ENCODE assay signal across 9 mouse cellular contexts in the genomic region with DNA sequence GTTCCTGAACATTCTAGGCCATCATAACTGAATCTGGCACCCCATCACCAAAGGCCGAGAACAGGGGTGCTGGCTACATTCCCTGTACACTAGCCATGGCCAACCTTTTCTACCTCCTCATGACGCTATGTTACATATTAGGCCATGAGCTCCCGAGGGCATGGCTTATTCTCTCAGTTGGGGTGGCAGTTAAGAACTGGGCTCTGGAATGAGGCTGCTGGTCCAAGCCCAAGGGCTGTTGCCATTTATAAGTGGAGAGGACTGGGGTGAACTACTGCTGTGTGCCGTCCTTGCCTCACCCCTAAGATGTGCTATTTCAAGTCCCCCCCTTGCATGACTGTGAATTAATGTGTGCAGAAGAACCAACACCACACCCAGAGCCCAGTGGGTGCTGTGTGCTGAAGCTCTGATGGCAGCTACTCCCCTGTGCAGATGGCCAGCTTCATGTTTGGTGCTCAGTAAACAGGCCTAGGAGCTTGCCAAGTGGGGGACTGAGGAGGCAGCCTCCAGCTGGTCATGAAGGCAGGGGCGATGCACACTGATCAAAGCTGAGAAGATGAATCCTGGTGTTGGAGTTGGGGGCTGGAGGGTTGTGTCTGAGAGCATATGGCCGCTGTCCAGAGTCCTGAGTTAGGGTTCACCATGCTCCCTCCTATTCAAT.
DNase-seq lines count a peak whose midpoint lies in the region; ATAC-seq and TF ChIP-seq lines count a peak whose summit lies in the region.
"Had no signal": no experiment of that assay in that cellular context is flagged by ENCODE, and none has a peak within 500 bp of the region (broad histone marks: within the 10 kb centered on the region; RNA-seq: fewer than 3 reads in every experiment).

No protein-coding gene starts in this region.

- H3K27ac ChIP-seq in hindbrain, embryonic 16.5 days (ENCODE audit: low read depth, low read length), result no peak overlapping the region
- no peak overlapping the region for H3K27ac ChIP-seq in hindbrain, embryonic 11.5 days (ENCODE audit: low read depth, low read length)
- H3K27ac ChIP-seq in cortical plate, adult 2 months (ENCODE audit: insufficient read depth, low read length), result peak overlapping the region; percentile 4; the same call in 1 of the 2 replicates

- no peak for TF ChIP-seq POLR2A in cortical plate, adult 2 months (IDR thresholded peaks at IDR 0.05; ENCODE audit: extremely low read depth, insufficient read depth, low read length)

- H3K9me3 ChIP-seq in hindbrain, embryonic 16.5 days (ENCODE audit: control insufficient read depth, low read length), result no peaks in the 10 kb centered on the region
- no peaks in the 10 kb centered on the region for H3K9me3 ChIP-seq in hindbrain, embryonic 11.5 days (ENCODE audit: control insufficient read depth, low read length)

- 82% methylated on average over 6 of the region's 6 CpGs for WGBS in hindbrain, embryonic 16.5 days
- 87% methylated on average over 6 of the region's 6 CpGs for whole genome bisulfite sequencing in hindbrain, embryonic 11.5 days

- H3K4me2 ChIP-seq in hindbrain, embryonic 16.5 days (ENCODE audit: low read length), result no peak overlapping the region
- H3K4me2 ChIP-seq in hindbrain, embryonic 11.5 days (replicated peaks; ENCODE audit: low read depth, low read length), result no peak overlapping the region

- intact Hi-C loops in left cerebral cortex, postnatal 10 days (cut with DNase I), result no loop called here

- no peaks in the 10 kb centered on the region; the same call in 1 of the 2 replicates for H3K4me1 ChIP-seq in hindbrain, embryonic 16.5 days (ENCODE audit: control insufficient read depth, insufficient read depth, low read depth, low read length)
- H3K4me1 ChIP-seq in hindbrain, embryonic 11.5 days (replicated peaks; ENCODE audit: control insufficient read depth, insufficient read depth, low read length), result no peaks in the 10 kb centered on the region
- H3K4me1 ChIP-seq in cortical plate, adult 2 months (ENCODE audit: control insufficient read depth, insufficient read depth, low read length), result peaks cover 17% of the 10 kb centered on the region

- peak; percentile 56; the same call in 1 of the 2 replicates for ATAC-seq in hindbrain, embryonic 16.5 days
- no peak for ATAC-seq in hindbrain, embryonic 11.5 days (ENCODE audit: low FRiP score)
- no peak for ATAC-seq in inflammation-experienced regulatory T-cells, adult 6 months
- ATAC-seq: liver, postnatal 0 days had no signal

- H3K27me3 ChIP-seq in hindbrain, embryonic 16.5 days (replicated peaks; ENCODE audit: control insufficient read depth, insufficient read depth, low read length), result no peaks in the 10 kb centered on the region
- no peaks in the 10 kb centered on the region for H3K27me3 ChIP-seq in hindbrain, embryonic 11.5 days (ENCODE audit: control insufficient read depth, insufficient read depth, low read length)

- no peak overlapping the region for H3K9ac ChIP-seq in hindbrain, embryonic 16.5 days (ENCODE audit: low read depth, low read length)
- H3K9ac ChIP-seq in hindbrain, embryonic 11.5 days (ENCODE audit: low read depth, low read length), result no peak overlapping the region
- H3K9ac ChIP-seq: liver, postnatal 0 days had no signal

- no peak for TF ChIP-seq CTCF in cortical plate, adult 2 months (IDR thresholded peaks at IDR 0.05; ENCODE audit: extremely low read depth, insufficient read depth, low read length)

- no peak overlapping the region for H3K4me3 ChIP-seq in hindbrain, embryonic 16.5 days (ENCODE audit: low read length)
- no peak overlapping the region for H3K4me3 ChIP-seq in hindbrain, embryonic 11.5 days (ENCODE audit: low read depth, low read length)
- no peak overlapping the region for H3K4me3 ChIP-seq in cortical plate, adult 2 months (ENCODE audit: insufficient read depth, low read length)

- no peak for DNase-seq in hindbrain, embryonic 11.5 days (ENCODE audit: low spot score)
- peak; percentile 49 to 64 for DNase-seq in frontal cortex, postnatal 14 days (ENCODE audit: low spot score in 2 of 2)
- peak; percentile 53 to 58 for DNase-seq in left cerebral cortex, postnatal 10 days (ENCODE audit: extremely low spot score in 1 of 2, low spot score in 2 of 2)
- no peak for DNase-seq in adrenal gland, postnatal 4 days (ENCODE audit: low spot score in 2 of 2)
- DNase-seq: liver, postnatal 0 days; thymus, postnatal 25 days had no signal

- H3K36me3 ChIP-seq in hindbrain, embryonic 16.5 days (ENCODE audit: control insufficient read depth, insufficient read depth, low read length), result no peaks in the 10 kb centered on the region
- no peaks in the 10 kb centered on the region for H3K36me3 ChIP-seq in hindbrain, embryonic 11.5 days (ENCODE audit: control insufficient read depth, insufficient read depth, low read length)

Comparison
In these comparisons a context has a peak if more than half of its experiments do, and no peak if none do; other contexts are left out.
1. DNase-seq: peak in frontal cortex, postnatal 14 days (2 of 2) and left cerebral cortex, postnatal 10 days (2 of 2); none in hindbrain, embryonic 11.5 days (single experiment) and adrenal gland, postnatal 4 days (0 of 2).